Mouse (Mus musculus): Measurements from ENCODE around the gene Dnajc11.

The Dnajc11 gene

DNA sequence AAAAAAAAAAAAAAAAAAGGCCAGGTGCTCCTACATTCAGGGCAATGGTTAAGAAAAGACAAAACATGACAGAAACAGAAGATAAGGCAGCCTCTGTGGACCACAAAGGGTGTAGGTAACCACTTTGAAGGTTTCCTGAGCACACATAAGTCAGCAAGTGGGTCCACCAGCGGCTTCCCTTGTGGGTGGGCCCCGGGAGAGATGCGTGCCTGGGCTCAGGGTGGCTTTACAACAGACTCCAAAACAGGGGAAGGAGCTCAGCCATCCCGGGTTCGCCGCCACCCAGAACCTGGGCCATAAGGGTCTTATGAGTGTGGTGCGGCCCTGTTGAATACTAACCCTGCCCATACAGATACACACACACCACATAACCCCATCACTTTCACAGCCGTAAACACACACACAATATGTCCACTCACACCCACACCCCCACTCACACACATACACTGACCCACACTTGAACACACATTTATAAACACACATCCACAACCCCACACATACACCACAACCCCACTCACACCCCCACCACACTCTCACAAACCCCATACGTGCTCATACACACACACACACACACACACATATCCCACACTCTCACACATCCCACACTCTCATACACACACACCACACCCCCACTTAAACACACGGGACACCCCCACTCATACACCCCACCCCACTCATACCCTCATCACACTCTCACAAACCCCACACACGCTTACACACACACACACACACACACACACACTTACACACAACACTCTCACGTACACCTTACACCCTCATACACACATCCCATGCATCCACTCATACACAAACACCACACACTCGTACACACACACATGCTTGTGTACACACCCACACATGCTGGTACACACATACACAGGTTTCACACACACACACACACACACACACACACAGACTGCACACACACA, 651 bp upstream of the Dnajc11 start:
- peak; percentile 15 to 16 for DNase-seq

- no peak for DNase-seq
Observed at GRCm38 (mm10) chr4:151934215-151934572, 703 bp downstream of the Dnajc11 start.

DNA sequence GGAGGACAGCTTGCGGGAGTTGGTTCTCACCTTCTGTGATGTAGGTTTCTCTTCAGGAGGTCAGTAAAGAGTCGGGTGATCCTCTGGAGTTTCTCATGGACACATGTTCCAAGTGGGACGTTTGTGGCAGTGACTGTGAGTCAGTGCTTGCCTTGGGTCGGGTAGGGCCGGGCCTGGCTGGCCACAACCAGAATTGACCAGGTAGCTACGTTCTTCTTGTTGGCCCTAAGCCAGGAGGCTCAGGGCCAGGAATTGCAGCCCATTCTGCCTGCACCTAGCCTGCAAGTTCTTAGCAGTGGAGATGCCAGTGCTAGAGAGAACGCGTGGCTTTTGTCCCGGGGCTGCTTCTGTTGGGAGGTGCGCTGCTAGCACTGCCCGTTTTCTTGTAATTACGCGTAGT, 4.0 kb downstream of the Dnajc11 start:
- DNase-seq = no peak

GRCm38 (mm10) chr4:151938089-151938488, 4.6 kb downstream of the Dnajc11 start:
- DNase-seq = no peak

DNA sequence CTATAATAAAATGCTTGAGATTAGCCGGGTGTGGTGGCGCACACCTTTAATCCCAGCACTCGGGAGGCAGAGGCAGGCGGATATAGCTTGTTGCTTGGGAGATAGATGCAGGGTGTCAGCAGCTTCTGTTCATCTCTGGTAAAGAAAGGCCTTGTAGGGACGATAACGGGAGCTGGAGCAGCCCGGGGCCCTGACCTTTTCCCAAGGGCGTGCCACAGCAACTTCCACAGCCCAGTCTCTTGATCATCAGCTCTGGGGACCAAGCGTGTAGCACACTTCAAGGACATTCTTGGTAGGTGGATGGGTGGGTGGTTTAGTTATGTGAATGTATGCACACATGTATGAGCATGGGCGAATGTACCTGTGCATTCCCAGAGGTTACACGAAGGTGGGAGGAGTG, 12.7 kb downstream of the Dnajc11 start:
- no peak for DNase-seq

DNA sequence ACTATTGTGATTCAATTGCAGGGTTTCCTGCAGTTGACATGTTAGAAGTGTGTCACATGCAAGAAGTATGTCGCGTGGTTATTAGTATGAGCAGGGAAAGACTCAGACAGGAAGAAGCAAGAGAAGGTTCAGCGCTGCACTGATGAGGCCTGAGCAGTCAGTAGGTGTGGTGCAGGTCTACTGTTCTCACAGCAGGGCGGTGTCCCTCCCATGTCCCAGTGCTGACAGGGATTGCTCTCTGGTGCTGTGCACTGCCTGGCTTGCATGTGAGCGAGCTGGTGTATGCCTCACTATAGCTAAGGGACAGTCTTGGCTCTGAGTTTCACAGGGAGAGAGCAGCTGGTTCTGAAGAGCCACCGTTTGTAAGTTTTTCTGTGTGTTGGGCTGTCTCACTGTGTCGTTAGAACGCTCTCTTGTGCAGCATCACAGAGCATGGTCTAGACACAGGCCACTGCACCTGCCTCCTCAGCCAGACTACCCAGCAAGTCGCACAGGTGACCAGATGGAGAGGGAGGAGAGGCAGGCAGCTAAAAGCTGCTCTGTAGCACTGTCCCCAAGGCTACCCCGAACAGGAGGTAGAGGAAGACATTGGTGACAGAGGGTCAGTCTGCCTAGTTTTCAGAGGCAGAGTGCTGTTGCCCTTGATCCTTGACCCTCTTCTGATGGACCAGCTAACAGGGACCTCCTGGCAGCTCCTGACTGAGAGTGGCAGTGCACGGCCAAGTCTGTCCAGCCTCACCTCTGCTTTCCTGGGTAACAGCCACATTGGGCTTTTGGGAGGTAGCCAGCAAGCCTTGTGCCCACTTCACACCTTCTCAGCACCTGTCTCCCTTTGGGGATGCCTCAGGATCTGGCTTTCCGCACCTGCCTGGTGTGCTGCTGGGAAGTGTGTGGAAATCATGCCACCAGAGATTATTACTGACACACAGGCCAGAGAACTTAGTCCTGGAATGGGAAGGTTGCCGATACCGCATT, 15.3 kb downstream of the Dnajc11 start:
- no peak for DNase-seq

GRCm38 (mm10) chr4:151953209-151953608, 19.7 kb downstream of the Dnajc11 start:
- no peak for DNase-seq

DNA sequence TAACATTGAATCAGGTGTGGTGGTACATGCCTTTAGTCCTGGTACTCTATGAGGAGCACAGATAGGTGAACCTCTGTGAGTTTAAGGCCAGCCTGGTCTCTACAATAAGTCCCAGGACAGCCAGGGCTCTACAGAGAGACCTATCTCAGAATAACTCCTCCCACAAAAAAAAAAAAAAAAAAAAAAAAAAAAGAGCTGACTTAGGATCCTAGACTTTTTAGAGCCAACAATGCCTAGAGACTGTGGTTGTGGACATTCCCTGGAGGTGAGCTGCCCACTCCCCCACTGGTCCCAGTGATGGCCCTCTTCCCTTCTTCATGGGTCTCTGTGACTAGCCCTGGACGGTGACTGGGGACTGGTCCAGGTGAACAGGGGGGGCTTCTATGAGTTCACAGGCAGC, 22.3 kb downstream of the Dnajc11 start:
- DNase-seq = no peak

- DNase-seq = no peak
Observed at GRCm38 (mm10) chr4:151957584-151958315, 24.3 kb downstream of the Dnajc11 start.

- DNase-seq = no peak
Observed at GRCm38 (mm10) chr4:151959849-151960512, 26.5 kb downstream of the Dnajc11 start.

GRCm38 (mm10) chr4:151960513-151960854, 27.0 kb downstream of the Dnajc11 start:
- no peak for DNase-seq

GRCm38 (mm10) chr4:151962817-151963216, 29.3 kb downstream of the Dnajc11 start:
- no peak for DNase-seq

DNA sequence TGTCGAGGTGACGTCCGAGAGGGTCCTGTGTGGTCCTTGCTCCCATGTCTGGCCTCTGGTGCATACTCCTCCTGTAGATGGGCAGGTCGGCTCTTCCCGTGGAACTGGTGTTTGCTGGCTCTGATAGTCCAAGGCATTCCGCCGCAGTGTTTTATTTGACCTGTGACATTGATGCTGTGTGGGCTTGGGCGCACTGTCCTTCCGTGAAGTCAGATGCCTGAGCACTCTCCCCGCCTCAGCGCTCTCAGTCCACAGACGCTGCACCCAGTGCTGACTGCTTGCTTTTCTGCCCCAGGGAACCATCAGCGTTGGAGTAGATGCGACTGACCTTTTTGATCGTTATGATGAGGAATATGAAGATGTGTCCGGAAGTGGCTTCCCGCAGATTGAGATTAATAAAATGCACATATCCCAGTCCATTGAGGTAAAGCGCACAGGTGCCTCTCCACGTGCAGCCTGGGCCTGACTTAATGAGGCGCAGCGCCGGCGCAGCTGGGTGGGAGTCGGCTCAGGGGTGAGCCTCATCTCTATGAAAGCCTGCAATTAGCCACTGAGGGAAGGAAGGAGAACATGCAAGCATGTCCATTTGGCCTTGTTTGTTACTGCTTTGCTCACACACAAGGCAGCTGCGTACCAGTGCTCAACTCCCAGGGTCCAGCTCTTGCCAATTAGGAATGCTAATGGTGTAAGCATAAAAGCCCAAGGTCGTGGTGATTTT, 34.9 kb downstream of the Dnajc11 start:
- no peak for DNase-seq

- no peak for DNase-seq
Observed at GRCm38 (mm10) chr4:151972221-151972967, 38.9 kb downstream of the Dnajc11 start.

DNA sequence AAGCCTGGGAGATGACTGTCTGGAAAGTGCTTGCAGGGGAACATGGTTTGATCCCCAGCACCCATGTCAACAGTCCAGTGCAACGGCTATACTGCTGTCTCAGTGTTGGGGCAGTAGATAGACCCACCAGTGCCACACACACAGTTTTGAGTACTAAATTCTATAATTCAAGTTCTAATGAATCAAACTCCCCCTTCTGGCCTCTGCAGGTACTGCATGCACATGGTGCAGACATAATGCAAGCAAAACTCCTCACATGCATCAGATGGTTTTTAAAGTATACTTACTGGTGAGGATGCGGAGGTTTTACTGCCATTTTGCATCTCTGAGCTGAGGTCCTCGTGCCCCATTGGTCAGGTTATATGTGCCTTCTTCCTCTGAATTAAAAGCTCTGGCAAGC, 42.0 kb downstream of the Dnajc11 start:
- DNase-seq = no peak

DNA sequence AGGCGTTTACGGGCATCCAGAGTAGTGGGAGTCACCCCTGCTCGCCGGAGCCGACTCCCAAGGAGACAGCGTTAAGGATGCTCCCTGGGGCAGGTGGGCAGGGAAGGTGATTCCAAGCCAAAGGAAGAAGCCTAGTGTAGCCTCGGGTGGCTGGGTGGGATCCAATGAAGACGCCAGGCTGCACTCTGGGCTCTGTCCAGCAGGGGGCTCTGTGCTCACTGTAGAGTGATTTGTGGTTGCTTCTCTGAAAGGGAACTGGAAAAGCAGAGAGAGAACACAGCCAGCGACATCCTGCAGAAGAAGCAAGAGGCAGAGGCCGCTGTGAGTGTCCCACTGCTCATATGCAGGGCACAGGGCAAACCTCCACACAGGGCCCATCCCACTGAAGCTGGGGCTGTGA, 44.3 kb downstream of the Dnajc11 start:
- peak; percentile 55 to 65 for DNase-seq

- DNase-seq = no peak
Observed at GRCm38 (mm10) chr4:151980699-151981098, 47.2 kb downstream of the Dnajc11 start.

DNA sequence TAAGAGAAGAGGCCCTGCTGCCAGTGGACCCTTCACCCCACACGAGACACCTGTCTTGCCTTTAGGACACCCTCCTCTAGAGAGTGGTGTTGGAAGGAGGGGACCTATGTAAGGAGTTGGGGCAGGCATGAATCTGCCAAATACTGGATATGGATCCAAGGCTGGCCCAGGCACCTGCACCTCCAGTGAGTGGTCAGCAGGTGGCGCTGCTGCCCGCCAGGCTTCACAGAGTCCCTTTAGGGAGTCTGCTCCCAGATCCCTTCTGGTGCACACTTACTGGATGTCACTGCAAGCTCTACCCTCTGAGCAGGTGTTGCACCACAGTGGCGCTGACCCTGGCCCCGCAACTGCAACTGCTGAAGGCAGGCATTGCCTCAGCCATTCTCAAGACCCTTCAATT, 47.9 kb downstream of the Dnajc11 start:
- DNase-seq = peak; percentile 46 to 48

DNA sequence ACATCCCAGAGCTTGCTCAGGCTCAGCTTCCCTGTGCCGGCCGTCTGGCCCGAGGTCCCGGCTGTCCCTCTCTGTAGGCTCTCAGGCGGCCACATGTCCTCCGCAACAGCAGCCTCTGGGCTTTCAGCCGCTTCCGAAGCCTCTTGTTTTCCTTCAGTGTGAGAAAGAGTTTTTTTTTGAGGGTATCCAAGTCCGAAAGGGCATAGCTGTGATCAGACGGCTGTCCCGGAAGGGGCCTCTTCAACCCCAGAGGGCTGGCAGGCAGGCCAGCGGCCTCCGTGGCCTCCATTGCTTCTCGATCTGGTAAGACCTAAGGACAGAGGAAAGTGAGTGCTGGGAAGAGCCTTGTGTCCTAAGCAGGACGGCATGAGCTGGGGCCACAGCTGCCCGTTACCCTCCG, 49.6 kb downstream of the Dnajc11 start:
- no peak for DNase-seq

GRCm38 (mm10) chr4:151983560-151983959, 50.1 kb downstream of the Dnajc11 start:
- DNase-seq = no peak

DNA sequence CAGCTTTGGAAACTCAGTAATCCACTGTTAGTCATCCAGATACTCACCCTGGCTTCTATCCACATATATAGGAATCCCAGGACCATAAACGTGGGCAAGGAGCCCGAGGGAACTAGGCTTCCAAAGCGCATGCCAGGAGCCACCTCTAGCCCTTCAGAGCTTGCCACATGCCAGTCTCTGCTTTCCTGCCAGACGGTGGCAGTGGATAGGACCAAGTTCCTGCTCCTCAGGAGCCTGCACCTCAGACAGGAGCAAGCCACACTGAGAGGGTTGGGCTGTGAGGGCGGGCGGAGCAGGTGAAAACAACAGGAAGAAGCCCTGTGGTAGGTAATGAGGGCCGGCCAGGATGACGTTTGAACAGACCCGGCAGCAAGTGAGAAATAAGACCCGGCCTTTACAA, 52.4 kb downstream of the Dnajc11 start:
- no peak for DNase-seq
